Mouse (Mus musculus) bone marrow macrophage, adult 2 months (primary cell): ENCODE results near the gene Elmo1.

Source experiments
- CTCF ChIP-seq: IDR thresholded peaks from 2 replicates; pipeline ENCODE4 v1.5.1; 2012; ENCODE audit warnings: low read depth, mild to moderate bottlenecking, low read length, moderate library complexity
- POLR2A ChIP-seq: IDR thresholded peaks from 2 replicates; pipeline ENCODE4 v1.6.1; 2012; ENCODE audit warnings: mild to moderate bottlenecking, low read depth, low read length, borderline replicate concordance

GRCm38 (mm10) chr13:20150130-20150835 lies 59.9 kb downstream of the Elmo1 start:
- TF ChIP-seq POLR2A (no peak), CTCF (no peak)
